Mouse (Mus musculus): ENCODE measurements at regions not wholly inside any gene's neighbourhood (a gene's known extent, or its start where the extent isn't known, plus 50 kb on each side); places are given as distances from the start of the nearest gene placed in this dataset.
A peak's percentile ranks its signal among the peaks of the same experiment; 100 is the strongest.

GRCm38 (mm10) chr2:10825278-10826133, 346.4 kb upstream of the Prkcq start:
- peak; percentile 81 for TF ChIP-seq CTCF (IDR thresholded peaks at IDR 0.05; ENCODE audit: extremely low read depth, insufficient read depth, low read length)
- no peak for TF ChIP-seq POLR2A (IDR thresholded peaks at IDR 0.05; ENCODE audit: extremely low read depth, insufficient read depth, low read length)

Data from cortical plate, adult 2 months (tissue).